Mouse (Mus musculus): ENCODE measurements at regions not wholly inside any gene's neighbourhood (a gene's known extent, or its start where the extent isn't known, plus 50 kb on each side); places are given as distances from the start of the nearest gene placed in this dataset.

- no peak overlapping the region for H3K4me3 ChIP-seq (ENCODE audit: insufficient read depth, poor library complexity, severe bottlenecking)
- H3K79me2 ChIP-seq (ENCODE audit: control insufficient read depth, insufficient read depth): no peaks in the 10 kb centered on the region
- no peaks in the 10 kb centered on the region for H3K27me3 ChIP-seq (ENCODE audit: control insufficient read depth, insufficient read depth, insufficient read length)
- H3ac ChIP-seq (ENCODE audit: control insufficient read depth, insufficient read length, low read depth): no peak overlapping the region
- no peaks in the 10 kb centered on the region for H3K79me3 ChIP-seq (ENCODE audit: low read depth)
- H3K36me3 ChIP-seq (ENCODE audit: control insufficient read depth, insufficient read depth): no peaks in the 10 kb centered on the region
- TF ChIP-seq CTCF (IDR thresholded peaks at IDR 0.05; ENCODE audit: control insufficient read depth, insufficient read depth, insufficient read length) (no peak), MYOD1 (IDR thresholded peaks at IDR 0.05; ENCODE audit: control insufficient read depth, insufficient read length, low read depth) (no peak), MAX (IDR thresholded peaks at IDR 0.05) (no peak), FOSL1 (IDR thresholded peaks at IDR 0.05; ENCODE audit: insufficient read depth, low read length, poor library complexity, severe bottlenecking) (peak; percentile 73), CEBPB (IDR thresholded peaks at IDR 0.05; ENCODE audit: low read depth) (no peak), MYOG (IDR thresholded peaks at IDR 0.05; ENCODE audit: control insufficient read depth, extremely low read depth, insufficient read length) (no peak), USF1 (IDR thresholded peaks at IDR 0.05; ENCODE audit: low read depth) (no peak)
These were observed 214.7 kb upstream of the Zfp352 start for GRCm38 (mm10) chr4:90003898-90004297.

GRCm38 (mm10) chr4:90012723-90013122, 205.9 kb upstream of the Zfp352 start:
- Histone ChIP-seq H3K4me3 (ENCODE audit: insufficient read depth, poor library complexity, severe bottlenecking) (no peak overlapping the region), H3K79me2 (ENCODE audit: control insufficient read depth, insufficient read depth) (no peaks in the 10 kb centered on the region), H3K36me3 (ENCODE audit: control insufficient read depth, insufficient read depth) (no peaks in the 10 kb centered on the region), H3K79me3 (ENCODE audit: low read depth) (no peaks in the 10 kb centered on the region), H3ac (ENCODE audit: control insufficient read depth, insufficient read length, low read depth) (no peak overlapping the region), H3K27me3 (ENCODE audit: control insufficient read depth, insufficient read depth, insufficient read length) (no peaks in the 10 kb centered on the region)
- no peak for TF ChIP-seq MYOD1 (IDR thresholded peaks at IDR 0.05; ENCODE audit: control insufficient read depth, insufficient read length, low read depth)
- TF ChIP-seq CTCF (IDR thresholded peaks at IDR 0.05; ENCODE audit: control insufficient read depth, insufficient read depth, insufficient read length): no peak
- TF ChIP-seq FOSL1 (IDR thresholded peaks at IDR 0.05; ENCODE audit: insufficient read depth, low read length, poor library complexity, severe bottlenecking): no peak
- no peak for TF ChIP-seq USF1 (IDR thresholded peaks at IDR 0.05; ENCODE audit: low read depth)
- no peak for TF ChIP-seq MYOG (IDR thresholded peaks at IDR 0.05; ENCODE audit: control insufficient read depth, extremely low read depth, insufficient read length)
- TF ChIP-seq MAX (IDR thresholded peaks at IDR 0.05): no peak
- no peak for TF ChIP-seq CEBPB (IDR thresholded peaks at IDR 0.05; ENCODE audit: low read depth)

GRCm38 (mm10) chr4:90014203-90014602, 204.4 kb upstream of the Zfp352 start:
- Histone ChIP-seq H3K27me3 (ENCODE audit: control insufficient read depth, insufficient read depth, insufficient read length) (no peaks in the 10 kb centered on the region), H3K79me2 (ENCODE audit: control insufficient read depth, insufficient read depth) (no peaks in the 10 kb centered on the region), H3K79me3 (ENCODE audit: low read depth) (no peaks in the 10 kb centered on the region), H3K36me3 (ENCODE audit: control insufficient read depth, insufficient read depth) (no peaks in the 10 kb centered on the region), H3K4me3 (ENCODE audit: insufficient read depth, poor library complexity, severe bottlenecking) (no peak overlapping the region), H3ac (ENCODE audit: control insufficient read depth, insufficient read length, low read depth) (no peak overlapping the region)
- TF ChIP-seq USF1 (IDR thresholded peaks at IDR 0.05; ENCODE audit: low read depth) (no peak), MYOD1 (IDR thresholded peaks at IDR 0.05; ENCODE audit: control insufficient read depth, insufficient read length, low read depth) (peak; percentile 79), MYOG (IDR thresholded peaks at IDR 0.05; ENCODE audit: control insufficient read depth, extremely low read depth, insufficient read length) (no peak)
